Mouse (Mus musculus) embryo, embryonic 9.5 days (tissue): ENCODE data around the gene Egln1.

ENCODE experiments used
- DNase-seq: peaks from one replicate; pipeline ENCODE4 v3.0.0-alpha.2; 2017; ENCODE audit errors: extremely low spot score

The Egln1 gene

DNA sequence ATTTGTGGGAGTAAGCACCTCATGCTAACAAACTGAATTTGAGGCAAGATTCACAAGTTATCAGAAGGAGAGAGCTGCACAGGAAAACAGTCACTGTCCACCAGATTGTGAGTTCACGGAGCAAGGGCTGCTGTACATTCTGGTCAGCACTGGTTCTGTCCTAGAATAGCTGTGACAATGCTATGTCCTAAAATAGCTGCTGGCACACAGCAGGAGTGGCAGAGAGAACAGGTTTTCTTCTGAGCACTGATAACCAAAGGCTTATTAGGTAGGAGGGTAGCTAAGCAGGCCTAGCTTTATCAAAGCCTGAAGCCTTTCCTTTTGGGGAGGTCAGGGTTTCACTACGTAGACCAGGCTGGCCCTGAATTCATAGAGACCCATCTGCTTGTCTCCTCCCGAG, 88.9 kb downstream of the Egln1 start:
- no peak for DNase-seq

- no peak for DNase-seq
Observed at GRCm38 (mm10) chr8:124859466-124859865, 89.7 kb downstream of the Egln1 start.
